Mouse (Mus musculus) c-Kit-positive CD71-positive TER-119-negative erythroid progenitor cells, embryonic 14.5 days (primary cell): Measurements from ENCODE around the gene Hk3.

Source experiments
- DNase-seq: peaks from one replicate; pipeline ENCODE4 v3.0.0-alpha.2; 2013; ENCODE audit warnings: low read depth

The Hk3 gene

GRCm38 (mm10) chr13:55021194-55021779 lies at the start of gene Hk3:
TSS of gene Hk3 (minus strand) at chr13:55021385.
- DNase-seq: no peak

DNA sequence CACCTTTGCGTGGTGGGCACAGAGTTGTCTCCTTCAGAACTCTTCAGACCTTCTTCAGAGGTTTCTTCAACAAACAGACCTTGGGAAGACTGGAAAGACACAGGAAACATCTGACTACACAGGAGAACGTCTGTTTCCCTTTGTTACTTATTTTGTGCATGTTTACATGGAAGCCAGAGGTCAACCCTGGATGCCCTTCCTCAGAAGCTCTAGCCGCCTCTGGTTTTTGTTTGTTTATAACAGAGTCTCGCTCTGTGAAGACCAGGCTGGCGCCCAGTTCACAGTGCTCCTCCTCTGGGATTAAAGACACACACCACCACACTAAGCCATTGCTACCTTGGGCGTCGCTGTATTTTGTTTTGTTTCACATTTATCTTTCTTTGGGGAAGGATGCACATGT lies 48.5 kb upstream of the Hk3 start:
- no peak for DNase-seq

- DNase-seq: no peak
These were observed 42.1 kb upstream of the Hk3 start for GRCm38 (mm10) chr13:55063276-55063675.

DNA sequence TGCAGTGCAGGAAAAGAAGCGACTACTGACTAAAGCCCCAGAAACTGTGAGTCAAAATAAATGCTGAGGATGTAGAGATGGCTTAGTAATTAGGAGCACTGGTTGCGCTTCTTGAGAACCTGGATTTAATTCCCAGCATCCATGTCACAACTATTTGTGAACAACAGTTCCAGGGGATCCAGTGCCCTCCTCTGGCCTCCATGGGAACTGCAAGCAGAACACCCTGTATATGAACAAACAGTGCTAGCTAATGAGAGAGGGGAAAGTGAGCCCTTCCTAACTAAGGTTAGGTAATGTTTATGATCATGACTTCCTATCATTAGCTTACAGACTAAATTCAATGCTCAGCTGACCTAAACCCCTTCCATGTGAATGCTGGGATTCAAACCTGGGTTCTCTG lies 36.9 kb upstream of the Hk3 start:
- peak; percentile 19 for DNase-seq

DNA sequence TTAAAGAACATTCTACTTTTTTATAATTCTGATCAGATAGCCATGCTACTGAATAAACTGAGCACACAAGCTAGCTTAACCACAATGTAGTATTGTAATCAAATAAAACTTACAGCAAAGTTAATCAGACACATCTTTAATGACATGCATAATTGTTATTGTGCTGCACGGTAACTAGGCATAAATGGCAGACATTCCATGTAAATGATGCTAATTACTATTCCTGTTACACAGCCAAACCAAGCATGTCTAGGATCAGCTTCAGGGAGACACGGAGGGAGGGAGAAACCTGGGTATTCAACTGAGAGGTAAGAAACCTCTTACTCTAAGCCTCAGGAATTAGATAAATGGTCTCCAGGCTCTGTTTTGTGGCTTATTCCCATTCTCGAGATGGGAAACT lies 26.5 kb upstream of the Hk3 start:
- no peak for DNase-seq

DNA sequence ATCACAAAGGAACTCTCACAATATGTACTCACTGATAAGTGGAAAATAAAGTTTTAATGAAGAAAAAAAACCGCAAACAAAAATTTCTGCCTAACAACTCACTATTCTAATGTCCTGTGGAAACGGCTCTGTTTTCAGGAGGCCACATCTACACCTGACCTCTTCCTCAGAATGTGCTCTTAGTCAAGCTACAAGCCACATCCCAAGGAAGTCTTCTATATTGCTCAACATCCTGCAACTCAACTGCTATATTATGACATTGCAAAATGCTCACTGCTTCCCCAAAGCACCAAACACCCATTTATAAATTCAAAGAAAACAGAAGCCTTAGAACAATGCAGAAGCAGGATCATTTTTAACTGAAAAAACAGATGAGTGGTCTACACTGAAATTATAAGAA lies 18.8 kb upstream of the Hk3 start:
- no peak for DNase-seq

GRCm38 (mm10) chr13:55024215-55024614 lies 3.0 kb upstream of the Hk3 start:
- DNase-seq: no peak

- no peak for DNase-seq
These were observed 1.5 kb upstream of the Hk3 start for GRCm38 (mm10) chr13:55022715-55023114.

- DNase-seq: no peak
These were observed 1.1 kb upstream of the Hk3 start for GRCm38 (mm10) chr13:55022256-55022655.

DNA sequence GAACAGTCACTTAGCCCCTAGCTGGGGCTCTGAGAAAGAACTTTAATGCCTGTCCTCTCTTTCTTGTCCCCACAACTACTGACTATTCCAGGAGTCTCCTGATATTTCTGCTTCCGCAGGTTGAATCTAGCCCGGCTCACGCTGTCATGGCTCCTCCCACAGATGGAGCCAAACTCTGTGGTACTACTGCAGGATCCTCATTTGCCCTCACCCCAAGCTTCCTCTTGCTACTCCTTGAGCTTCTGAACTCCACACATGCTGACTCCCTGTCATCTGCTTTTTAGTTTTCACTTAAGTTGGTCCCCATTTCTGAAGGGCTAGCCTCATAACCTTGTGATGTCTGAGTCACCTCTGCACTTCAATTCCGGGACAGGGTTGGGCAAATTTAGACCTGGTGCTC lies 1.1 kb downstream of the Hk3 start:
- no peak for DNase-seq

GRCm38 (mm10) chr13:55019181-55019580 lies 2.0 kb downstream of the Hk3 start:
- no peak for DNase-seq

GRCm38 (mm10) chr13:55018700-55019099 lies 2.5 kb downstream of the Hk3 start:
- no peak for DNase-seq

DNA sequence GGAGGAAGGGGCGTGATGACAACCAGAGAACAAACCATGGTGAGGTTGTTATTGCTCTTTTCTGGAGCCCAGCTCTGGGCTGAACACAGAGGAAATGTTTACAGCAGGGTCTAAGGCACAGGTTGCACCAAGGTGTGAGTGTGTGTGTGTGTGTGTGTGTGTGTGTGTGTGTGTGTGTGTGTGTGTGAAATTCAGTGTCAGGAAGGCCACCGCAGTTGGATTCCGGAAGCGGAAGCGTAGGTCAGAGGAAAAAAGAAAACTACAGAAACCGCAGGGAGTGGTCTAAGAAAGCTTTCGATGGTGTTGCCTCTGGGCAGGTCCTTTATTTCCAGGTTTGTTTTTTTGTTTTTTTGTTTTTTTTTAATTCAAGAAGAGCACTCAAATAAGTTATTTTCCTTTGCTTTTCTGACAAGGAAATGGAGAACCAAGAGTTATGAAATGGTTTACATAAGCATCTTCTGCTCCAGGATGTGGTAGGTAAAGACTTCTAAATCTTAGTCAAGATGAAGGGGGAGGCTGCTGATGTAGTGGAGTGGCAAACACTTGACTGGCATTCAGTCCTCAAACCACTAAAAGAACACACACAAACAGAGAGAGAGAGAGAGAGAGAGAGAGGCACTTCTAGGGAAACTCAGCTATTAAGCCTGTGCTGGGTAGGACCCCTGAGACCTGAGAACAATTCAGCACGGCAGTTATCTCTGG lies 3.1 kb downstream of the Hk3 start:
- DNase-seq: no peak

DNA sequence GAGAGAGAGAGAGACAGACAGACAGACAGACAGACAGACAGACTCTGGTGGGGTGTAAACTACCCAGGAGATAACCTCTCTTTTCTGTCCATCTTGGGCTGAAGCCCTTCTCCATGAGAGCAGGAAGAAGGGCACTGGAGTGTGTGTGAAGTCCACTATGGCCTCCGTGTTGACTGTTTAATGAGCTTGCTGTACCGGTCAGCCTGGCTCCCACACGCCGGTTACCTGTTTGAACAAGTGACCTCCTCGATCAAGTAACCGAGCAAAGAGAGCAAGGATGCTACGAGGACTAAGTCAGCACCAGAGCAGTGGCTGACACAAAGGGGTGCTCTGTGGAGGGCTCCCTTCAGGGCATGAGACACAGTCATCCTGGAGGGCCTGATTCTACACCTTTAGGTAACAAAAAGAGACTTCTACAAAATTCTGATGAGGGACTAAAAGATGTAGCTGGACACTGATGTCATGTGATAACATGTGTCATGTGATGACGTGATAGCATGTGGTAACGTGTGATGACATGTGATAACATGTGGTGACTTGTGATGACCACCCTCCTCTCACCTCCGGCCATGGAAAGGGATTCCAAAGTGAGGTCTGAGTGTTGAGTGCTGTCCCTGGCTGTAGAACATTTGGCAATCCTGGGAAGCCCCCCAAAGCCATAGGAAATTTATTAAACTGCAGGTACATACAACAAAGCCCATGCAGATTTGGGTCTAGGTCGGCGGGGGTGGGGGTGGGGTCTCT lies 3.9 kb downstream of the Hk3 start:
- DNase-seq: no peak

- no peak for DNase-seq
These were observed 6.7 kb downstream of the Hk3 start for GRCm38 (mm10) chr13:55014451-55014850.

DNA sequence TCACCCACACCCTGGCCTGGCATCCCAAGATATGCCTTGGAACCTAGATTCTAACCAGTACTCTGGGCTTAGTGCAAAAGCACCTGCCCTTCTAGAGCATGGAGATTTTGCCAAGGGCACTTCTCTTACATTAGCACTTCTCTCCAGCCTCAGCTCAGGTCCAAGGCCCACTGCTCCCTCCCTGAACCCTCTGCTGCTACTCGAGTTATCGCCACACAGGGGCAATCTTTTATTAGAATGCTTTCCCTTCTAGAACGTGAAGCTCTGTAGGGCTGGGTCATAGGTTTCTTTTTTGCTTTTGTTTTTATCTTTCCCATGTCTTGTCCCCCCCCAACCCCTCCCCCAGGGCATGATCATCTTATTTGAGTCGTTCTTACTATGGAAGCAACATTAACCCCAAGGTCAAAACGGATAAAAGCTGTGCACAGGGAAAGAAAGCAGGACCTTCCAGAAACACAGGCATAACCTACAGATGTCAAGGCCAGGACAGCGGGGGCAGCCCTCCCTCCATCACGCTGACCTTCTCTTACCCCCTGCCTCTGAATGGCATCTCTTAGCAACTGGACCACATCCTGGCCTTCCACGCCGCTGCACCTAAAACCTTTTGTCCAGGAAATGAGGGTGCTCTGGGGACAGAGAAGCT lies 7.4 kb downstream of the Hk3 start:
- no peak for DNase-seq

DNA sequence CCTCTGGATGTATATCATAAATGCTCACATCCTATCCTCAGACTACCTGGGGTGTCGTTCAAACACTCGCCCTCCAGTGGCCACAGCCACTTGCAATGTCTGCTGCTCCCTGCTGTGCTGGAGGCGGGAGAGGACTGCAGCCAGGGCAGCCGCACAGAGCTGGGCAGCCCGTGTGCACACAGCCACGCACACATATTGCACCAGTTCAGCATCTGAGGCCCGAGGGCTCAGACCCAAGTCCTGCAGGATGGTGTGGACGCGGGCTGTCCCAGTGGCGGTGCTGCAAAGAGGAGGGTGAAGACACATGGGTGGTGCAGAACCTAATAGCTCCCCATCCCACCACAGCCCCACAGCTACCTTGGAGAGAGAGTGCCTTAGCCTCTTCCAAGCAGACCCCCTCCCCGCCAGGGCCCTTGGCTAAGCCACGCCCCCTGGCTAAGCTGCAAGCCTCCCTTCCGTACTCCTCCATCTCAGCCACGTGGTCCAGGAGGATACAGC lies 9.2 kb downstream of the Hk3 start:
- no peak for DNase-seq

DNA sequence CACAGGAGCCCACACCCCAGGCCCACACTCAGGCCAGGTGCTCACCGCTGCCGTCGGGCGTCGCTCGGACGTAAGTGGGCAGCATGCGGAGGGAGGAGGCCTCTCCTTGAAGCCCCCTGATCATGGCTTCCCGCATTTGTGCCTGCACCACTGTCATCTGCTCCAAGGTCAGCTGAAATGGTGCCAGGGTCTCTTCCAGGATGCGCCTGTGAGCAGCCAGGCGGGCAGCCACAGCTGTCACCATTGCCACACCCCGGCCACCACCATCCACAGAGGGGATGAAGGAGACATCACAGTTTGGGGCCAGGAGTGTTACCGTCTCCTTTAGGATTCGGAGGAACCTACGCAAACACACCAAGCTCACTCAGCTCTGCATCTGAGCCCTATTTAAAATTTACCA lies 10.1 kb downstream of the Hk3 start:
- no peak for DNase-seq

- no peak for DNase-seq
These were observed 12.6 kb downstream of the Hk3 start for GRCm38 (mm10) chr13:55008589-55008988.

DNA sequence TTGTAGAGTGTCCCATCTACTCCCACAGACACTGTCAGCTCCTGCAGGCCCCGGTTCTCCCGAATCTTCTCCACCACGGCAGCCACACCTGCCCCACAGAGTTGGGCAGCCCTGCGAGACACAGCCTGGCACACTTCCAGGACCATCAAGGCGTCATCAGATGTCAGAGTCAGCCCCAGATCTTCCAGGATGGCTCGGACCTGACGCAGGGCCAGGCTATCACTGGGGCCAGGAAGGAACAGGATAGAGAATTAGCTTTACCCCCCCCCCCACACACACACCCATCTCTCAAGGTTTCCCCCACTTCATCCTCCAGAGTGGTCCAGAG lies 14.8 kb downstream of the Hk3 start:
- DNase-seq: no peak

GRCm38 (mm10) chr13:55005691-55006414 lies 15.3 kb downstream of the Hk3 start:
- DNase-seq: no peak

DNA sequence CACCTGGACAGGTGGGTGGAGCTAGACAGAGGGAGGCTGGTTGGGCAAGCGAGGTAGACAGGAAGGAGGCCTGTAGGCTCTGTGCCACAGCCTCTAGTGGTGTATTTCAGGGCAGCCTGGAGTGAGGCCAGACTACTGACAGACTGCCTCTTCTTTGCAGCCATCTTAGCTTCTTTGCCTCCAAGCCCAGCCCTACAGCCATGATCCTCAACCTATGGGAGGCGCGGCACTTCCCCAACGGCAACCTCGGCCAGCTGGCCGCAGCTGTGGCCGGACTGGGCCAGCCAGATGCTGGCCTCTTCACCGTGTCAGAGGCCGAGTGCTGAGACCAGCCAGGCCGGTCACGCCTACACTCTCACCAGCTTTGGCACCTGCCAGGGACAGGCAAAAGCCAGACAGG lies 16.5 kb downstream of the Hk3 start:
- no peak for DNase-seq
